Mouse (Mus musculus): ENCODE measurements around the gene Coro7. TPM values are rescaled to one million over a fixed set of nuclear protein-coding genes. Genes with fewer than 3 reads are reported as not detected.
A peak's percentile ranks its signal among the peaks of the same experiment; 100 is the strongest.

Coro7 gene
- polyA plus RNA-seq, 1 experiment from 2014 or later = 12.2 TPM

DNA sequence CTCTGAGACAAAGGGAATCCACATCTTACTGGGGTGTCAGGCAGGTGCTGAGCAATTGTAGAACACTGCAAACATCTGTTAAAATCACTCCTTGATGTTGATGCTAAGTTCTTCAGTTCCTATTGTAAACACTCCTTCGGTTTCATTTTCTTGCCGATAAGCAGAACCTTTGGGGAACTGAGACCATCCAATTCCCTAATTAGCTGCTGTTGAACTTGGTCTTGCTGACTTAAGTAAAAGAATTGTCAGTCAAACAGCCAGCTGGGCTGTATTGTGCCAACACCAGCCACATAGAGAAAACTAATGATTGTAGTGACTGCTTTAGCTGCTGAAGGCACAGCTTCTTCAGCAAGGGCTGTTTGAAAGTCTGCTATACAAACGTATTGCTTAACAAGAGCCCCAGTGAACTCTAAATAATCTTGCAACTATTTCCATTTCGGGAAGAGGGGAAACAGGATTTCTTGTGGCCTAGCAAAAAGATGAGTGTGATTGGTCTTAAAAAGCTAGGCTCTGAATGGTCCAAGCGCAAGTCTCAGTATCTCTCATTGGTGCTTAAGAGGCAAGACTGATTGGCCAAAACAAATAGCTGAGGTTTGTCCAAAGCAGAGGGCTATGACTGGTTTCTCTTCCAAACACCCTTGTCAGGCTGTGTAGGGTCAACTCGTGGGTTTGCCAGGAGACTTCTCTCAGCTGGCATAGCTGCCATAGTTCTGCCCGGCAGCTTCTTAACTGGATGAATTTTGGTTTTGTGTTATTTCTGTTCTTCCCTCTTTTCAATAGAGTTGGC is 42.7 kb upstream of the Coro7 start:
- no peak overlapping the region for H3K4me3 ChIP-seq (ENCODE audit: low read depth, low read length)
- ATAC-seq (replicated peaks; ENCODE audit: insufficient number of reproducible peaks, low FRiP score, low TSS enrichment, low read depth) (no peak), DNase-seq (ENCODE audit: low spot score) (no peak)
- H3K4me1 ChIP-seq (ENCODE audit: control insufficient read depth, insufficient read depth, low read length) = no peaks in the 10 kb centered on the region
- no peak overlapping the region for H3K4me2 ChIP-seq (ENCODE audit: low read depth, low read length)
- H3K27me3 ChIP-seq (ENCODE audit: control insufficient read depth, insufficient read depth, low read length) = no peaks in the 10 kb centered on the region
- 76% methylated on average over 7 of the region's 7 CpGs for WGBS
- no peak overlapping the region for H3K9ac ChIP-seq (replicated peaks; ENCODE audit: low read length)
- H3K36me3 ChIP-seq (replicated peaks; ENCODE audit: control insufficient read depth, insufficient read depth, low read depth, low read length) = no peaks in the 10 kb centered on the region
- H3K27ac ChIP-seq (replicated peaks; ENCODE audit: low read depth, low read length) = no peak overlapping the region
- no peaks in the 10 kb centered on the region for H3K9me3 ChIP-seq (replicated peaks; ENCODE audit: control insufficient read depth, low read length)

DNA sequence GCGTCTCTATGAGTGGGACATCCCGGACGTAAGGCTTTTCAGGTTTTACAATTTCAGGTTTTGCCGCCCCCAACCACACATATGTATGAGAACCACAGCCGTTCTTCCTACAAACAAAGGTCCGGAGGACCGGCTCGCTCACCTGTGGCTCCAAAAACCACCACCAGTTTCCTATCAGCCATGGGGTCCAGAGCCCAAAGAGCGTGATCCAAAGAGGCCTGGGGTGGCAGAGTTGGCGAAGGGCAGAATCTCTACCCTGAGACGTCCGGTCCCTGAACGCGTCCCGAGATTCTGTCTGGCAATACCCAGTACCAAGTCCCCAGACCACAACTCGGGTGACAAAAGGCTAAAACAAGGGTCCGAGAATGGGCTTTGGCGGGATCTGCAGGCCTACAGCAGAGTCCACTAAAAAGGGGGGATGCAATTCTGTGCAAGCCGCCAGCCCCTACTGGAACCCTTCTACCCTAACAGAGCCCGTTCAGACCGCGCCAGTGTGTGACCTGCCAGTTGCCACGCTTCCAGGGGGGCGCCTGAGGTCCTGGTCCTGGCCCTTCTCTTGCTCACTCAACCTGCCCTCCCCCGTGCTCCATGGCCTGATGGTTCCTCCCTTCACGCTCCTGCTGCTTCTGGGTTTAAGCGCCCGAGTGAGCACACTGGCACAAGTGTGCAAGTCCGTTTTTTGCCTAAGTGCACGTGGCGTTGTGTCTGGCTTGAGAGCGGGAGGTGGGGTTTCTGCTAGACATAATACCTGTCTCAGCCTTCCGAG is 39.4 kb upstream of the Coro7 start, which contains the start of gene Nmral1:
Gene Nmral1 (minus strand): TSS at position 604 of the 766 bp plus-strand sequence.
- Histone ChIP-seq H3K9ac (replicated peaks; ENCODE audit: low read length) (peak within 1 kb of the TSS; percentile 93), H3K4me2 (ENCODE audit: low read depth, low read length) (peak within 1 kb of the TSS; percentile 59), H3K27me3 (ENCODE audit: control insufficient read depth, insufficient read depth, low read length) (no peaks in the 10 kb centered on the region), H3K4me3 (ENCODE audit: low read depth, low read length) (peak within 1 kb of the TSS; percentile 50), H3K9me3 (replicated peaks; ENCODE audit: control insufficient read depth, low read length) (no peaks in the 10 kb centered on the region), H3K36me3 (replicated peaks; ENCODE audit: control insufficient read depth, insufficient read depth, low read depth, low read length) (peaks cover 2% of the 10 kb centered on the region; the same call in 1 of the 2 replicates), H3K27ac (replicated peaks; ENCODE audit: low read depth, low read length) (peak within 1 kb of the TSS; percentile 75), H3K4me1 (ENCODE audit: control insufficient read depth, insufficient read depth, low read length) (no peaks in the 10 kb centered on the region)
- 10% methylated on average over 33 of the region's 33 CpGs for WGBS
- ATAC-seq (replicated peaks; ENCODE audit: insufficient number of reproducible peaks, low FRiP score, low TSS enrichment, low read depth) (peak; percentile 89), DNase-seq (ENCODE audit: low spot score) (peak; percentile 85)

DNA sequence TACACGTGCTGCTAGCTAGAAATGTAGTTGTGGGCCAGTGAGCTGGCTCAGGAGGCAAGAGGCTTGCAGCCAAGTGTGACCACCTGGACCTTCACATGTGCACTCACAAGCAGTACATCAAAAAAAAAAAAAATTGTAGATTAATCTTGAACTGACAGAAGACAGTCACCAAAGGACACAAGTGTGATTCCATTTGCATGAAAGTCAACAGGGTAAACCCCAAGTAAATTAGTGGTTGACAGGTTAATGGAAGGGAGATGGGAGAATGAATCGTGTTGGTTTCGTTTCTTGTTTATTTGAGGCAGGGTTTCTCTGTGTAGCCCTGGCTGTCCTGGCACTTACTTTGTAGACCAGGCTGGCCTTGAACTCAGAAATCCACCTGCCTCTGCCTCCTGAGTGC is 38.3 kb upstream of the Coro7 start:
- 71% methylated on average over 3 of the region's 3 CpGs for WGBS

DNA sequence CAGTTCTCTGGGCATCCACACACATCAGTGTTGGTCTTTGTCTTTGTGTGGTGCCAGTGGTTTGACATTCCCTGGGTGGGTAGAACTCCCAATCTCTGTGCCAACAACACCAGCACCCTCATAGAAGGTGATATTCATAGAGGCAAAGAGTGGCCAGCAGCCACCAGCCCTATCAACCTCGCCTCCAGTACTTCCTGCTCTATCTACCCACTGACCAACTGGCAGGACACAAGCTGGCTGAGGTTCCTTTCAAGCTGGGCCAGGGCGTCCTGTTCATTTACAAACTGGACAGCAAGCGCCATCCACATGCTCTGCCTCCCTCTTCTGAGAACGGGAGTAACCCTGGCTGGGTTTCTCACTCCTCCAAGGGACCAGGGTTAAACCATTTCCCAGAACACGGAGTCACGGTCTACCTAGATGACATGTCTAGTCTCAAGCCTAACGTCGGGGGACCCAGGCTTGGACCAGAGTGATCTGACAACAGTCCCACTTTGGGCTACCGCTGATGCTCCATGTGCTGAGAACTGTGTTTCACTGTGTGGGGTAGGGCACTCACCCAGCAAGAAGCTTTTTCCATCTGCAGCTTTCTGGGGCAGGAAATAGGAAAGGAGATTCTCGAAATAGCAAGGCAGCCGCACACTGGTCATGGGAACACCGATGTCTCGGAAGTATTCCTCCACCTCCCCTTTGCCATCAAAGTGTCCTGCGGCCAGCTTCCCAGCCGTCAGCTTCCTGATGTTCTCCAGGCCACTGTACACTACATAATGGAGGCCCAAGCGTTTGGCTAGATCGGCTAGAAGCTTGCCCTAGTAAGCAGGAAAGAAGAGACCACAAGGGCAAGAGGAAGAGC is 34.5 kb upstream of the Coro7 start:
- 93% methylated on average over 17 of the region's 17 CpGs for WGBS

More for the DNA sequence above, 38.3 kb upstream of the Coro7 start:
- Histone ChIP-seq H3K27me3 (ENCODE audit: control insufficient read depth, insufficient read depth, low read length) (no peaks in the 10 kb centered on the region), H3K36me3 (replicated peaks; ENCODE audit: control insufficient read depth, insufficient read depth, low read depth, low read length) (peaks cover 2% of the 10 kb centered on the region; the same call in 1 of the 2 replicates), H3K4me2 (ENCODE audit: low read depth, low read length) (peak overlapping the region; percentile 42), H3K9ac (replicated peaks; ENCODE audit: low read length) (peak overlapping the region; percentile 93), H3K27ac (replicated peaks; ENCODE audit: low read depth, low read length) (no peak overlapping the region), H3K9me3 (replicated peaks; ENCODE audit: control insufficient read depth, low read length) (no peaks in the 10 kb centered on the region), H3K4me1 (ENCODE audit: control insufficient read depth, insufficient read depth, low read length) (no peaks in the 10 kb centered on the region), H3K4me3 (ENCODE audit: low read depth, low read length) (peak overlapping the region; percentile 50)
- ATAC-seq (replicated peaks; ENCODE audit: insufficient number of reproducible peaks, low FRiP score, low TSS enrichment, low read depth) (no peak), DNase-seq (ENCODE audit: low spot score) (no peak)

DNA sequence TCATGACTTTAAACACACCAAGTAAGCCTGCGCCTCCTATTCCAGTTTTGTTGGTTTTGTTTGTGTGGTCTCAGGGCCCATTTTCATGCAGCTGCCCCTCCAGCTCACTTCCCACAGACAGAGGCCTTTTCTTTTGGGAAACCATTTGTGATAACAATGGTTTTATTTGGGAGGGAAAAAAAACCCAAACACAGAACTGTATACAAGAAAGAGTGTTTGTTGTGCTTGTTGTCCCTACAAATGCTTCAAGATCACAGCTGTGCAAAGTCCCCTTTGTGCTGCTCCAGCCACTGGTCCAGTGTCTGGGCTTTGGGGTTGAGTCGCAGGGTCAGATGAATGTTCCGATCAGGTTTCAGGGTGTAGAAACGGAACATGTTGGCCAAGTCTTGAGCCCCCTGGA is 31.6 kb upstream of the Coro7 start:
- WGBS = 92% methylated on average over 4 of the region's 4 CpGs
- H3K4me1 ChIP-seq (ENCODE audit: control insufficient read depth, insufficient read depth, low read length) = no peaks in the 10 kb centered on the region
- H3K4me2 ChIP-seq (ENCODE audit: low read depth, low read length) = no peak overlapping the region
- no peaks in the 10 kb centered on the region for H3K27me3 ChIP-seq (ENCODE audit: control insufficient read depth, insufficient read depth, low read length)
- no peak overlapping the region for H3K27ac ChIP-seq (replicated peaks; ENCODE audit: low read depth, low read length)
- ATAC-seq (replicated peaks; ENCODE audit: insufficient number of reproducible peaks, low FRiP score, low TSS enrichment, low read depth) = no peak
- H3K9ac ChIP-seq (replicated peaks; ENCODE audit: low read length) = no peak overlapping the region
- no peak overlapping the region for H3K4me3 ChIP-seq (ENCODE audit: low read depth, low read length)
- no peak for DNase-seq (ENCODE audit: low spot score)
- peaks cover 2% of the 10 kb centered on the region for H3K36me3 ChIP-seq (replicated peaks; ENCODE audit: control insufficient read depth, insufficient read depth, low read depth, low read length)
- H3K9me3 ChIP-seq (replicated peaks; ENCODE audit: control insufficient read depth, low read length) = no peaks in the 10 kb centered on the region

More for the DNA sequence above, 34.5 kb upstream of the Coro7 start:
- H3K9me3 ChIP-seq (replicated peaks; ENCODE audit: control insufficient read depth, low read length) = no peaks in the 10 kb centered on the region
- H3K4me1 ChIP-seq (ENCODE audit: control insufficient read depth, insufficient read depth, low read length) = no peaks in the 10 kb centered on the region
- peaks cover 2% of the 10 kb centered on the region for H3K36me3 ChIP-seq (replicated peaks; ENCODE audit: control insufficient read depth, insufficient read depth, low read depth, low read length)
- no peak for ATAC-seq (replicated peaks; ENCODE audit: insufficient number of reproducible peaks, low FRiP score, low TSS enrichment, low read depth)
- no peak overlapping the region for H3K9ac ChIP-seq (replicated peaks; ENCODE audit: low read length)
- H3K4me3 ChIP-seq (ENCODE audit: low read depth, low read length) = no peak overlapping the region
- H3K27me3 ChIP-seq (ENCODE audit: control insufficient read depth, insufficient read depth, low read length) = no peaks in the 10 kb centered on the region
- no peak for DNase-seq (ENCODE audit: low spot score)
- H3K4me2 ChIP-seq (ENCODE audit: low read depth, low read length) = no peak overlapping the region
- no peak overlapping the region for H3K27ac ChIP-seq (replicated peaks; ENCODE audit: low read depth, low read length)

DNA sequence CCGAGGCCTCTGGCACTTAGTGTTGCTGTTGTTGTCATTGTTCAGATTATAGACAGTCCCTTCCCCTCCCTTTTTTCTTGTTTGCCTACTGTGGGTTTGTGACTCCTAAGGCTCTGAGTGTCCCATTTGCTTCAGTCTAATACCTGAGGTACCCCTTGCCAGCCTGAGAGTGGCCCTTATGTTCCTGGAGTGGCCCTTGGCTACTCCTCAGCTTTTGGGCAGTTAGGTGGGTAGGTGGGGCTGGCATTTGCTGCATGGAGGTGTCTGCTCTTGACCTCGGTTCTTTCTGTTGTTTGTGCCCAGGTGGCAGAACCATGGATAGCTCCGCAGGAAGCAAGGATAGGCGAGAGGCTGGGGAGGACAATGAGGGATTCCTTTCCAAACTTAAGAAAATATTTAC is 26.0 kb upstream of the Coro7 start:
- no peaks in the 10 kb centered on the region for H3K27me3 ChIP-seq (ENCODE audit: control insufficient read depth, insufficient read depth, low read length)
- H3K4me3 ChIP-seq (ENCODE audit: low read depth, low read length) = no peak overlapping the region
- 62% methylated on average over 4 of the region's 4 CpGs for WGBS
- H3K9ac ChIP-seq (replicated peaks; ENCODE audit: low read length) = no peak overlapping the region
- peaks cover 14% of the 10 kb centered on the region for H3K36me3 ChIP-seq (replicated peaks; ENCODE audit: control insufficient read depth, insufficient read depth, low read depth, low read length)
- ATAC-seq (replicated peaks; ENCODE audit: insufficient number of reproducible peaks, low FRiP score, low TSS enrichment, low read depth) (no peak), DNase-seq (ENCODE audit: low spot score) (no peak)
- H3K4me1 ChIP-seq (ENCODE audit: control insufficient read depth, insufficient read depth, low read length) = no peaks in the 10 kb centered on the region
- H3K4me2 ChIP-seq (ENCODE audit: low read depth, low read length) = no peak overlapping the region
- no peaks in the 10 kb centered on the region for H3K9me3 ChIP-seq (replicated peaks; ENCODE audit: control insufficient read depth, low read length)
- no peak overlapping the region for H3K27ac ChIP-seq (replicated peaks; ENCODE audit: low read depth, low read length)

DNA sequence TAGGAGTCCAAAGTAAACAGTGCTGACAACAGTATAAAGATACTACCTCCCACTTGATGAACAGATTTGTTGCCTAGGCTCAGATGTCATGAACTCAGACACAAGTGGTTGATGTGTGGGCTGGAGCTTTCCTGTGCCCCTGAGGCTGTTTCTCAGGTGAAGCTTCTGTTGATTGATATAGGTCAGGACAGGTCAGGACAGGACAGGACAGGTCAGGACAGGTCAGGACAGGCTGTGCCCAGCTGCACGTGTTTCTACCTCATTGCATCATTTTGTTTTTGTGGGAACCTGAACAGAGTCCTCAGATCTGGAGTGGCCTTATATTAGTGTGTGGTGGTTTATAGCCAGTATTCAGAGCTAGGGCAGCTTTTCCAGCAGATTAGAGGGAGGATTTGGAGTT is 23.1 kb upstream of the Coro7 start:
- H3K27me3 ChIP-seq (ENCODE audit: control insufficient read depth, insufficient read depth, low read length) = no peaks in the 10 kb centered on the region
- no peak overlapping the region for H3K4me2 ChIP-seq (ENCODE audit: low read depth, low read length)
- H3K27ac ChIP-seq (replicated peaks; ENCODE audit: low read depth, low read length) = no peak overlapping the region
- DNase-seq (ENCODE audit: low spot score) (no peak), ATAC-seq (replicated peaks; ENCODE audit: insufficient number of reproducible peaks, low FRiP score, low TSS enrichment, low read depth) (no peak)
- H3K4me3 ChIP-seq (ENCODE audit: low read depth, low read length) = no peak overlapping the region
- no peak overlapping the region for H3K9ac ChIP-seq (replicated peaks; ENCODE audit: low read length)
- H3K4me1 ChIP-seq (ENCODE audit: control insufficient read depth, insufficient read depth, low read length) = no peaks in the 10 kb centered on the region
- peaks cover 14% of the 10 kb centered on the region for H3K36me3 ChIP-seq (replicated peaks; ENCODE audit: control insufficient read depth, insufficient read depth, low read depth, low read length)
- no peaks in the 10 kb centered on the region for H3K9me3 ChIP-seq (replicated peaks; ENCODE audit: control insufficient read depth, low read length)
- 40% methylated on average over 1 of the region's 1 CpGs for WGBS

Data from embryonic facial prominence, embryonic 11.5 days (tissue).